Mouse (Mus musculus) brain, adult 2 months (tissue): ENCODE measurements around the gene Cacna2d3.

ENCODE experiments used
- DNase-seq: peaks from one replicate; pipeline ENCODE4 v3.0.0; 2011; ENCODE audit warnings: low read depth, low spot score

Gene Cacna2d3

DNA sequence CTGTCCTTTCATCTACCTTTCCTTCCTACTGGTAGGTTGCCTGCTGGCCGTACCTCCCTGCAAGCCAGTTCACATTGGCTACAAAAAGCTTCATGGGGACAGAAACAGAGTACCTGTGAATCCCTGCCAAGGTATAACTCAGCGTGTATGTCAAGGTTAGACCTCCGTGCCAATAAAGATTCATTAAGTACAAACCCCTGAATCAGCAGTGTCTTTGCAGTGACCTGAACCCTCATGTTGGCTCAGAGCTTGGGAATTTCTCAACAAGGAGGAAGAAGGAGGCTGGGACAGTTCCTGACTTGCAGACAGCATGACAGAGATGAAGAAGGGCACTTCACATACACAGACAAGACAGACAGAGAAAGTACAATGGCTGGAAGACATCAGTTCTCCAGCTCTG, 225.1 kb downstream of the Cacna2d3 start:
- no peak for DNase-seq

GRCm38 (mm10) chr14:29491786-29492185, 229.9 kb downstream of the Cacna2d3 start:
- DNase-seq = no peak

DNA sequence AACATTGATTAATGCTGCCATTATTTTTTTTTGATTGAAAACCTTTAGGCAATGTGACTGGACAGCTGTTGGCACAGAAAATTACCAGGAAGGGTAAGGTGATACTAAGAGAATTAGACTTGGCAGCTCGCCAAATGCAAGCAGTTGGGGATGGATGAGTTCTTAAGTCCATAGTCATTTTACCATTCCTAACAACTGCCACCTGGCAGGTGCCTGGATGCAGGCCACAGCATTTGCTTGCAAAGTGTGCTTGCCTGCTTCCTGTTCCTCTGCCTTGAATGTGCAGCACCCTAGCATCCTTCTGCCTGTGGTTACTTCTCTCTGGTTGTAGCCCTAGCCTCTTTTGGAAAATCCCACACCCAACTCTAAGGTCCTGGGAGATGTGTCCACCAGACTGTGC, 236.2 kb downstream of the Cacna2d3 start:
- DNase-seq = peak; percentile 54

DNA sequence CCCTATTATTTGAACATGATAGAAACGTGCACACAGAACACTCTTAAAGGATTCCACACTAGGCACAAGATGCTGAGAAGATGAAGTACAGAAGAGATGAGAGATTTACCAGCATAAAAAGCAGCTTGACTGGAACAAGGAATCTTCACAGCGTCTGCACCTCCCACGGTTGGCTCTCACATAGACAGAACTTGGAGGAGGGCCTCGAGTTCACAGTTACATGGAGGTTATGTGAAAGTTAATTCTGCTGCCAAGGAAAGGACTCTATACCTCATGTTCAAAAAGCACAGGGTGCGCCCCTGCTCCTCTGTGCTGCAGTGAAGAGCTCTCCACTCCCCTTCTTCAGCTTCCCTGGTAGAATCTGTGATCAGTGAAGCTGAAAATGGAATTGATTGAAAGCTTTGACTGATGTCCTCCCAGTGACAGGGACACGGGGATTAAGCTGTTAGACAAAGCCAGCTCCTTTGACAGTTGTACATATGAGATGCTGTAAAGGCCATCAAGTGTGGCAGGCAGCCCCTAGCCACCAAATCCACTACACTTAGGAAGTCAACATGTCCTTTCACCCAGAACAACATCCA, 243.2 kb downstream of the Cacna2d3 start:
- peak; percentile 90 for DNase-seq

GRCm38 (mm10) chr14:29464277-29464676, 257.4 kb downstream of the Cacna2d3 start:
- DNase-seq = no peak

GRCm38 (mm10) chr14:29449203-29449602, 272.5 kb downstream of the Cacna2d3 start:
- DNase-seq = no peak

GRCm38 (mm10) chr14:29443091-29444026, 278.3 kb downstream of the Cacna2d3 start:
- DNase-seq = peak; percentile 85

DNA sequence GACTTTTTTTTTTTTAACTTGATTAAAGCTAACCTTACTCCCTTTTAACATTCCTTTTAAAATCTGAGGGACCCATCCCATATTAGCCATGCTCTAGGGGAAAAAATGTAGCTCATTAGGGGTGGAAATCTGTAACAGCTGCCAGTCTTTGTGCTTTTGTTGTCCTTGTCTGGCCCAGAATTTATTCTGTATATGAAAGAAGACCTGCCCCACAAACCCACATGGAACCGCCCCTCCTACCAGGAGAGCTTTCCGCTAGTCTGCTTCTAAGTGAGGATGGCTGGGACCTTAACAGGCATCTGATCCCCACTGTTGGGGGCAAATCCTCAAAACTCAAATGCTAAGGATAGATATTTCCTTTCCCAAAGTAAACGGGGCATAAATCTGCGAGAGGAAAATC, 279.2 kb downstream of the Cacna2d3 start:
- no peak for DNase-seq

- DNase-seq = no peak
Measured at GRCm38 (mm10) chr14:29438666-29439065, 283.0 kb downstream of the Cacna2d3 start.

- peak; percentile 69 for DNase-seq
Measured at GRCm38 (mm10) chr14:29438251-29438650, 283.4 kb downstream of the Cacna2d3 start.

DNA sequence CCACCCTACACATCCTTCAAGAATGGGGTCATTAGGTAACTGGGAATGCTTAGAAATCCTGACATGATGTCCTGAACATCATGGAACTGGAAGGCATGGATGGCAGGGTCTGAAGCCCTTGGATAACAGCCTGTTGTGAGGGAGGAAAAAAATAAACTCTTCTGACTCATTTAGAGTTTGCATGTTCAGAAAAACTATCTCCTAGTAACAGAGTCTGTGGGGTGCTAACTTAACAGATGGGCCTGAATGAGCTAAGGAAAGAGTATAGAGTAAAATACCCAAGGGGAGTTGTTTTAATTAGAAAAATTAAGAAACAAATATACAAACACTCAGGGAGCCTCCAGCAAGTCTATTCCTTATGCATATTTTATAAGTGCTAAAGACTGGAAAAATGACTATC, 286.5 kb downstream of the Cacna2d3 start:
- peak; percentile 41 for DNase-seq

GRCm38 (mm10) chr14:29433716-29434115, 287.9 kb downstream of the Cacna2d3 start:
- peak; percentile 44 for DNase-seq

- DNase-seq = peak; percentile 45
Measured at GRCm38 (mm10) chr14:29433076-29433714, 288.5 kb downstream of the Cacna2d3 start.

DNA sequence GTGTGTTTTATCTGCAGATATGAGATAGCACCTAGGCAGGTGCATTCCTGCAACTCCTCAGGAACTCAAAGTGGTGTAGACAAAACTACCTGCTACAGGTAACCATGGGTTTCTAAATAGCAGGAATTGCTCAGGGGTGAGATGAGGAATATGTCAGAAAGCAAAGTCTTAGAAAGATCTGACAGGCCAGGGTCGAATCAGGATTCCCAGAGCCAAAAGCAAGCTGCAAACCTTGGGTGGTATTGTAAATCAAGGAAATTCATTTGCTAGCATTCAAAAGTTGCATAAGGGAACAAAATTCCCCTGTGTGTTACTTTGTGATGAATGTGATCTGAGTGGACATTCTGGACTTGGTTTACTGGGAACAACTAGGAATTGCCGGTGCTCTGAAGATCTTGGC, 291.9 kb downstream of the Cacna2d3 start:
- no peak for DNase-seq

GRCm38 (mm10) chr14:29425666-29426065, 296.0 kb downstream of the Cacna2d3 start:
- no peak for DNase-seq

DNA sequence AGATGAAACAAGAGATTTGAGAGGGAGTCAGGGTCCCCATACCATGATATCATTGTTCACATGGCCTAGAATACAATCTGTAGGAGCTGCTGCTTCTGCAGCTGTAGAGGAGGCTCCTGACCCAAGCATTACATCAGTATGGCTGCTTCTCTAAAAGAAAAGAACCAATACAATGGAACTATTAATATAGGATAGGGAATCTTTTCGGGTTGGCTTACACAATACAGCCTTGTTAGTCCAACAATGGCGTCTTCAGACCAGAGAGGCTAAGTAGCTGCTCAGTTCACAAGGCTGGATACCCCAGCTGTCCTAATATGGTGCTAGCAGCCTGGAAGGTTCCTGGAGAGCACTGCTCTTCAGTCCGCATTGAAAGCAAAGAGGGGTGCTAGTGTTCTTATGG, 296.5 kb downstream of the Cacna2d3 start:
- peak; percentile 80 for DNase-seq

DNA sequence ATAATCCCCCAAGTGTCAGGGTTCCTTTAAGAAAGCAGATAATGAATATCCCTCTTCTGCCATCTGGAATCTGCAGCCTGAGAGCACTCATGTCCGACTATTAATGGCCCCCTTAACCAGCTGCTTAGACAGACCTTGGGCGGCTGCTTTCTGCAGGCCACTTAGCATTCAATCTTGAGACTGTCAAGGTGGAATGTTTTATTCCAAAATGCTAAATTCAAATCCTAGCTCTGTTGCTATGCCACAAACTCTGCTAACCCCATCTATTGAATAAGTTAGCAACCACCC, 315.8 kb downstream of the Cacna2d3 start:
- DNase-seq = no peak

GRCm38 (mm10) chr14:29405125-29405877, 316.4 kb downstream of the Cacna2d3 start:
- DNase-seq = peak; percentile 71

- peak; percentile 30 for DNase-seq
Measured at GRCm38 (mm10) chr14:29403849-29404808, 317.5 kb downstream of the Cacna2d3 start.

- no peak for DNase-seq
Measured at GRCm38 (mm10) chr14:29402471-29402870, 319.2 kb downstream of the Cacna2d3 start.

DNA sequence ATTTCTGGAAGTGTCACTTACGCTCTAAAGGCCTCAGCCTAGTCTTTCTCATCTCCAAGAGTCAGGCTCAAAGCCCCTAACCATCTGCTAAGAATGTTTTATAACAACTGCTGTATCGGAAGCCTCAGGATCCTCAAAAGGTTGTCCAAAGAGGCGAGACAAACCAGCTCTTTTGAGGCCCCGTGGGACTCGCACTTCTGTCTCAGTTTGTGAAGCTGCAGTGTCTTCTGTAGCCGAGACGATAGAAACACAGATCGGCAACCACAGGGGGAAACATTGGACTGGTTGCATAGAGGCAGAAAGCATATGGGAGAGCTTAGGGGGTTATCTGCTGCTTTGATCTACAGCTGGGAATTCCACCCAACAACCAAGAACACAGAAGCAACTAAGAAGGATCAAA, 327.9 kb downstream of the Cacna2d3 start:
- no peak for DNase-seq
